Mouse (Mus musculus) monocyte, adult 2 months (primary cell): Measurements from ENCODE around the gene Crtam.

ENCODE experiments used
- DNase-seq, 2 experiments: peaks; one replicate each; pipeline ENCODE4 v3.0.0; 2022; ENCODE audit warnings: low spot score in 2 of 2, low read depth in 1 of 2

The Crtam gene

DNA sequence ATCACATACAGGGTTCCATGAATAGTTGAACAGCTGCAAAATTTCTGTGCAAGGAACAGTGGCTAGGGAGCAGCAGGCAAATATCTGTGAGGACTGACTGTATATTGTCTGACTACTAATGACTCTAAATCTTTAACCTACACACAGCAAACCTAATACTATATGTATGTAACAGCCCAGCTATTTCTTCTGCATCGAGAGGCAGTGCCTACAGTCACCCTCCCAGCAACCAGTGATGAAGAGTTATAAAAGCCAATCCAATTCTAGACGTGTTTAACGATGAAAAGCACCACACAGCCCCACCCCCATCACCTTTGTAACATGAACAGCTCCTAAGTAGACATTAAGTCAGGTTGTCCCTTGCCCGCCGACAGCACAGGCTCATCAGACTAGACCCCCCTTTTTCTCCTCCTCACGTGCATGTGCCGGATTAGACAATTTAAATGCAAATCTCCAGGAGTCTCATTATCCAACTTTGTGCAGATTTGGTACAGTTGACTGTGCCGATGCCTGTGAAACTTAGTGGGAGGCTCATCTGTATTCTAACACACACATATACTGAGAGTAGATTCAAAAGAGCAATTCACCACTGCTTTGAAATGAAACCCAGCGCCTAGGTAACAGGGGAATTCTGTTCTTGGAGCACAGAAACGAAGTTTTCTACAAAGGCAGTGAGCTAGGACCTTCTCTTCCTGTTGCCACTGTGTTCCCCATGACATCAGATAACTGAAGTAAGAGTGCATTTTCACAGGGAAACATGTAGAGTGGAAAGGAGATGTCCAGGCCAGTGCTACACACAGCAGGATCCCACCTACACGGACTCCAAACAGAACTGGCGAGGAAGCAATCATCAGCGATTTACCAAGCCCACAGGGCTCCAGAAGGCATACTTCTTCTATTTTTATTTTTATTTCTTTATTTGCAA is 7.3 kb upstream of the Crtam start:
- DNase-seq = no peak

DNA sequence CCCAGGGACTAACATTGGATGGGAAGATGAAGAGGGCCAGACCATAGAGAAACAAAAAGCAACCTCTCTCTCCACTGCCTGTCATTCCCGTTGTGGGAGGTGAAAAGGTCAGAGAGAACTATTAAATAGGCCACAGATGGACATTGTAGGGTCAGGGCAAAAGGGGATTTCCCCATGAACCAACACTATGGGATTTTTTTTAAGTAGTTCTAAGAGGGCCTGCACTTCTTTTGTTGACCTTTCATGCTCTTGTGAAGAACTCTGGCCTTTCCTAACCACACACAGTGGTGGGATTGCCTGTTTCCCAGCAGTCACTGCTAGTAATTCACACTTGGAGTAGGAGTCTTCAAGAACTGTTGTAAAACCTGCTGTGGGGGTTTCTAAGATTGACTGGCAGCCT is 3.4 kb upstream of the Crtam start:
- DNase-seq = no peak

DNA sequence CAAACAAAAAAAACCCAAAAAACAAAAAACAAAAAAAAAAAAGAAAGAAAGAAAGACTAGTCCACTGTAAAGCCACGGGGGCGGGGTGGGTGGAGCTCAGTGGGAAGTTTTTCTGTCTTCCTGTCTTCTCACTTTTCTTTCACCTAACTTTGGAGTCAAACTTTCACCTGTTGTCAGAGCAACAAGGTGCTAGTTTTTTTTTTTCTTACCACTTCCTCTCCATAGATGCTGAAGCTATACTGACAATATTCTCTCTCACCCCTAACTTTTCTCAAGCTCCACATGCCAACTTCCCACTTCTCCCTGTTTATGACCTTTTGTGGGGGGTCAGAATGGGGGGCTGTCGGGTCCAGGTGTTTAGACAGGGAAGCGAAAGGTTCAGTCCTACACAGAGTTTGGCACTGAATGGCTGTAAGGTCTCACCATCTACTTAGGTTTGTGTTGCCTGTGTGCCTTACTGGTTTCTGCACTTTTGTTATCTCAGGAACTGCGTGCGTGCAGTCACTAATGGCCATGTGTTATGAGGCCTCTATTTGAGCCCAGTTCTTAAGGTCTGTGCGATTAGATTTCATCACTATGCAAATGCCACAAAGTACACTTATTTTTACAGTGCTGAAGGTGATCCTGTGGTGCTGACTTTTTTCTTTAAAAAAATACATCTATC is 7.2 kb downstream of the Crtam start:
- DNase-seq = no peak

DNA sequence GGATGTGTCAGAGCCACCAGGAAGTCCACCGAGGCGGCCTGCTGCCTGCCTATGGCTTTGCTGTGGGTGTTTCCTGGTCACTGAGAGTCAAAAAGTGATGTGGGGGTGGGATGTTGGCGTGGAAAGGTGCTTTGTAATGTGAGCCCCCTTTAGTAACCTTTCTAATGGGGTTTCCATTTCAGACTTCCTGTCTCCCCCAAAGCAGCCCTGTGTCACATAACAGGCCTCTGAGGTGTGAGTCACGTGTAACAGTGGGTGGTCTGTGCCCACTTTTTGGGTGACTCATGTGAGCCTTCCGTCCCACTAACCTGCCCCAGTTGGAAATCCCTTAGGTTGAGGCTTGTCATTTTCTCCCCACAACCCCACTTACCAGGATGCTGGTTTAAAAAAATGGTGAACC is 10.4 kb downstream of the Crtam start:
- no peak for DNase-seq

DNA sequence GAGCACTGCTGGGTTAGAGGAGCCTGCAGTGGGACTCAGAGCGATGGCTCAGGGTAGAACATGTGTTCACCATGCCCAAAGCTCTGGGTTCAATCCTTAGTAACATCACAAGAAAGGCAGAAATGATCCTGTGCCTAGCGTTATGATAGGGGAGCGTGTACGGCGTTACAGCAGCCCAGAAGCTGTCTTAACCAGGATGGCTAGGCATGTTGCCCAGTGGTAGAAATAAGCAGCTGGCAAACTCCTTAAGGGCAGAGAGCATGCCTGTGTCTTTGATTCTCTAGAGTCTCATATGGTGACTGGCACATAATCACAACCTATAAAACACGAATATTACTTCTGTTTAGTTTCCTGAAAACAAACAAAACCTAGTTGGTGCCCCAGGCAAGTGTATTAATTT is 12.9 kb downstream of the Crtam start:
- no peak for DNase-seq

DNA sequence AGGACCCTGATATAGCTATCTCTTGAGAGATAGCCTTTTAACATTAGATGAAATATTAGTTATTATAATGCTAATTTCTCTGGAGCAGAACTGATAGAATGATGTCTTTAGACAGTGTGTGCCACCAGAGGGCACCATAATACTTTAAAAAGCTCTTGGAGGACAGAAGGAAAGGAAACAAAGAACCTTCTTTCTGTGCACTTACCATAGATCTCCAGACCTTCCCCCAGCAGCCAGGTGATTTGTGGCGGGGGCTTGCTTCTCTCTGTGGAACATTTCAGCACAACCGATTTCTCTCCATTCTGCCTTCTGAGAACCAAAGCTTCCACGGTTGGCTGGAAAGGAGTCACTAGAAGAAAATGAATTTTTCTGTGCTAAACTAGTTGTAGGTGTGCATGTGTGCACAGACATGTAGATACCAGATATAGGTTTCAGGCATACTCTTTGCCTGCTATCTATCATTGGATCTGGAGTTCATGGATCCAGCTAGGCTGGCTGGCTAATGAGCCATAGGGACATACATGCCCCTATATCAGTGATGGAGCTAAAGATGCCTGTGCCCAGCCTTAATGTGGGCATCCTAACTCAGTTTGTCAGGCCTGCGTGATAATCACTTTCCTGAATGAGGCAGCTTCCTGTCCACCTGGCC is 14.4 kb downstream of the Crtam start:
- no peak for DNase-seq

DNA sequence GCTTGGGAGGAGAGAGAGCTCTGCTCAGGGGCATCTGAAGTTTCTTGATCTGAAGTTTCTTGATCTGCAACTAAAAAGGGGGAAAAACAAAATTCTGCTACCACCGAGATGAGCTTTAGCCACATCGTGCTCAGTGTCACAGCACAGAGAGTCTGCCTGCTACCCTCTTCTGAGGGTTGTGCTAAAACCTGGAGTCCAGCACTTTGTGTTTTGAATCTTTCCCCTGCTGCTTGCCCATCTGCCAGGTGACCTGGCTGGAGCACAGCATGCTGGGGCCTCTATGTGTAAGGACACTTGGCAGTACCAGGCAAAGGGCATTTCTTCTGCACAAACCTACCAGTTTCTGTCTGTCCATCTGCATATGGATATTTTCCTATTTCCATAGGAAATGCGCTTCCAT is 20.1 kb downstream of the Crtam start:
- DNase-seq = no peak

DNA sequence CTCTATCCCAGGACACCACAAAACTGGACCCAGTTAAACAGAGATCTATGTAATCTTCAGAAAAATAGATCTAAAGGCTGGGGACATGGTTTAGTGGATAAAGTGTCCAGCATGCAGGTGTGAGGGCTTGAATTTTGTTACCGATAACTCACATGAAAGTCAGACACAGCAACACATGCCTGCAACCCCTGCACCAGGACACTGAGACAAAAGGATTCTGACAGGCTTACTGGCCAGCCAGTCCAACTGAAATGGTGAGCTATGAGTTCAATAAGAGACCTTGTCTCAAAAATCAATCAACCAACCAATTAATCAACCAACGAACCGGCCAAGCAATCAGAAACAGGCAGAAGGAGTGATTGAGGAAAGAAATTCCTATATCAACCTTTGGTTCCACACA is 20.7 kb downstream of the Crtam start:
- DNase-seq = no peak

DNA sequence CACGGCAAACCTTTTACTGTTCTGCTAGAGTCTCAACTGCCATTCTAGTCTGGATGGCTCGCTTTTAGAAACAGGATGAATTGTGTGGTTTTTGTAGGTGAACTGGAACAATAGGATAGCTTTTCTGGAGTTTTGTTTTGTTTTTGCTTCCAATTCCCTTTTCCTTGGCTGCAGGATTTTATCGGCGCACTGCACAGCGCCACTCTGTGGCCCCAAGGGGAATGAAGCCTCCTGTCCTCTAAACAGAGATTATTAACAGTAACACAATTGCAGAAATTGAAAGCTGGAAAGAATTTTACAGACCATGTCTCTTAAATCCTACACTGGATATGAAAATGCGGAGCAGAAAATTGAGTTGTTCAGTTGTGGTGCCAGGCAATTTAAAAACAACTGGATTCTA is 21.9 kb downstream of the Crtam start:
- no peak for DNase-seq

DNA sequence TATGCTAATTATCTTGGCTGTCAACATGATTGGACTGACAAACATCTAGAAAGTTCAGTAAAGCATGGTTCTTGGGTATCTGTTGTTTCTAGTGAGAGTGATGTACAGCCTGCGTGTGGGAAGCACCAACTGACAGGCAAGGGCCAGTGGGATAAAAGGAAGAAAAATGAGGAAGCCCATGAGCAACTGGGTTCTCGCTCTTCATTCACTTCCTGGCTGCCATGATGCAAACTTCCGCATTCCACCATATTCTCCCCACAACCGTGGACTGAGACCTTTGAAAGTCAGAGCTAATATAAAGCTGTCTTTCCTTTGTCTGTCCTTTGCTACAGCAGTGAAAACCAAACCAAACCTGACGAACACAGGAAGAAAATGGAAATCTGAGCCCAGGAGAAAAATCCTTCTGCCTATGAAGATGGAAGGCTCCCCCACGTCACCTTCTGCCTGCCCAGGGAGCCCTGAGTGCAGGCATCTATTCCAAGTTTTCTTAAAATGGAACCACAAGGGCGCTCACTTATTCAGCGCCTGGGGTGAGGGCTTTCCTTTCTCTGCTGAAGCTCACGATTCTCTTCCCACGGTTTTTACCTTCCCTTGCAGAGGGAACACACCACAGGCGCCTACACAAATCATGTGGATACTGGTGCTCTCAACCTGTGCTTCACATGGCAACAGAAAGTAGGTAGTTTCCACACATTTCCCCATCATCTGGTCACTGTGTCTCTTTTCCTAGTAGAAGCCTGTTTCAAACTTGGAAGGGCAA is 30.2 kb downstream of the Crtam start:
- no peak for DNase-seq

DNA sequence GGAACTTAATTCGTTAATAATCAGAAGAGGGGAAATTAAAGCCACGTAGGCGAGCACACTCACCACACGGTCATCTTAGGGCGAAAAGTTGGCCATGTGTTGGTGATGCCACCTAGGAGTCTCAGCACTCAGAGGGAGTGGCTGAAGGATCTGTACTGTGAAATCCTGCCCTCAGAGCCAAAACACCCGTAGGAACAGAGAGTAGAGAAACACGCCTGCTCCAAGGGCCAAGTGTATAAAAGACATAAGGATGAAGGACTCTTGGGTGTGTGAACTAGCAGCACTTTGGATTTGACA is 40.1 kb downstream of the Crtam start:
- no peak for DNase-seq

DNA sequence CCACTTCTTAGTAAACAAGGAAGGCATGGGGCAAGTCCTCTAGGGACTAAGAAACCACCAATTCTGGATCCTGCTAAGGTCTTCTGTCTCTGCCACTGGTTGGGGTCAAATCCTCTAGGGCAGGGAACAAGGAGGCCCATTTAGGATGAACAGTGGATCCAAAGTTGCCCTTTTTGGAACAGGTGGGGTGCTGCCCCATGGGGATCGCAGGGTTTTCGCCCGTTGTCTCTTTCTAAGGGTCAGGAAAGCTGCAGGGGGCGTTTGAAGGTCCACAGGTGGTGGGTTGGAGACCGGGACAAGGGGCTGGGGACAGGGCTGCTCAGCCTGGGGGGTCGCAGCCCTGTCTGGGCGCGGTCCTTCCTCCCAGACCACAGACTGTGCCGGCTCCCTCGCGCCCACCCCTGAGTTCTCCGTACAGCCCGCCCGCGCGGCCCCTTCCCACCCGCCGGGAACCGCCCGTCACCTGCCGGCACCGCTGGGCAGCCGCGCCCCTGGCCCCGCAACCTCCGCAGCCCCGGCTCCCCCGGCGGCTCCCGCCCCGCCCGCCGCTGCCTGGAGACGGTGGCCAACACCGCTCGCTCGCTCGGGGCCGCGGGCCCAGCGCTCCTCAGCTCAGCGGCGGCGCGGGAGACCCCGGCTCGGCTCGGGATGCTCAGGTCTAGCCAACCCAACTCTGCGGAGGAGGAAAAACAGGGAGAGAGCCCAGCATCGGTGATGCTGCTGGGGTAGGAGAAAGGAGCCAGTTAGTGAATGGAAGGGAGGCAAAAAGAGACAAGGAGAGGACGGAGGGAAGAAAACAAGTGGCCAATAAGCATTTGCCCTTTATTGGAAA is 40.6 kb downstream of the Crtam start, which contains the start of gene Jhy:
TSS of gene Jhy (minus strand) at position 533 of the 832 bp plus-strand sequence.
- DNase-seq = no peak

DNA sequence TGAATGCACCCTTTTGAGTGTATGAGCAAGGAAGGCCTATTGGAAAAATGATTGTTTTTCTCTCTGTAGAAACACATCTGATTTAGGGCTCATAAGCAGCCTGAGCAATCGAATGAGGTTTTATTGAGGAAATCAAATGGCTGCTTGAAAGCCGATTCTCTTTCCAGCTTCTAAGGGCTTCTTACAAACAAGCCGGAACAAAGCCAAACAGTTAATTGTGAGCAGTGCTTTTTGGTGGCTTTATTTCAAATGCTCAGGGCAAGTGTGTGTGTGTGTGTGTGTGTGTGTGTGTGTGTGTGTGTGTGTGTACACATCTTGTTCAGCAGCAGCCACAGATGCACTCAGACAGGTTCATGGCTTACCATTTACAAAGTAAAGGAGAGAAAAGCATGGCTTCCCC is 43.0 kb downstream of the Crtam start:
- no peak for DNase-seq

DNA sequence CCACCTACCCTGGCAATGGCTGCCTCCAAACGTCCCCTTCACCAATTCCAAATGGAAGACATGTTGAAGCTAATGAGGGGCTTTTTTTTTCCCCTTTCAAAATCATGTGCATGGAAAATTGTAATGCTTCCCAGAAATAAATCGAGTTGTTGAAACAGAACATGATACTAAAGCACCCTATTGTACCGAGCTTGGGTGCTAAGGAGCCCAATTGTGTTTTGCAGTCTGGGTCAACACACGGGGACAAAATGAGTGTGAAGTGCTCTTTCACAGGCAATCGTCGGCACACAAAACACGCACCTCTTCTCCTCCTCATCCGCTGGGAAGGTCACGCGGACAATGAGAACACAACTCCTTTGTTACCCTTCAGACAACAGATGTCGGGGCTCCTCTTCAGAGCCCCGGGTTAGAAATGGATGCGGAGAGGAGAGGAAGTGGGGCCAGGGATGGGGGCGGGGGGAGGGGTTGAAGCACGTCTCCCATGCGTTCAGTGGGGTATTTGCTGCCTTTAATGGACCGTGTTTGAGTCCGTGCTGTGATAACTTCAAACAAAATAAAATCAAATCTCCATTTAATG is 55.3 kb downstream of the Crtam start:
- no peak for DNase-seq

DNA sequence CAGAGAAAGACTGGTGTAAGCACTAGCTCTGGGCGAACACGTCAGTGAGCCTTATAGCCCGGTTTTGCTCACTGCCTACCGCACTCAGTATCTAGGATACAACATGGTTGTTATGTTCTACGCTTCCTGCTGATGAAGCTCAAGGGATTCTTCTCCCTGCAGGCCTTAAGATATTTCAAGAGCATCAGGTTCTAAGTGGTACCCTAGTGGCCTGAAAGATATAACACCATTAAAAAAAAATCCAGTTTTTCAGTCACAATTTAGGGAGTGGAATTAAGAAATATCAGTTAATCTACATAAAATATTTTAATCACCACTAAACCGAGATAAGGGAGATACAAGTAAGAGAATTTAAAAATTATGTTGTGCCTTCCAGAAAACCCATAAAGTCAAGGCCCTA is 56.0 kb downstream of the Crtam start:
- DNase-seq = no peak

DNA sequence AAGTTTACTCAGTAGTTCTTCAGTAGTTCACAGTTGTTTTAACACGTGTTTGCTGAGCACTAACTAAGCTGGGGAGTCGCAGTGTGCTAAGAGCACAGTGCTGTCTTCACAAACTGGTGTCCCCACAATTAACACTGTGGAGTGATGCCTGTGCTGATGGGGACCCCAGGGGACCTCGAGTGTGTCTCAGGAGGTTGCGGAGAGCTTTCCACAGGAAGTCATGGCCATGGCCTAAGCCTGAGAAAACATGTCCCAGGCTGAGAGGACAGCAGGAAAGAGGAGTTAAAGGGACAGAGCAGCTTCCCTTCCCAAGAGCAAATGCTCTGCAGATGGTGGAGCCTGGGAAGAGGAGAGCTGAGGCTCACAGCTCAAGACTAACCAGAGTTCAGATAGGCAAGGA is 57.3 kb downstream of the Crtam start:
- no peak for DNase-seq

DNA sequence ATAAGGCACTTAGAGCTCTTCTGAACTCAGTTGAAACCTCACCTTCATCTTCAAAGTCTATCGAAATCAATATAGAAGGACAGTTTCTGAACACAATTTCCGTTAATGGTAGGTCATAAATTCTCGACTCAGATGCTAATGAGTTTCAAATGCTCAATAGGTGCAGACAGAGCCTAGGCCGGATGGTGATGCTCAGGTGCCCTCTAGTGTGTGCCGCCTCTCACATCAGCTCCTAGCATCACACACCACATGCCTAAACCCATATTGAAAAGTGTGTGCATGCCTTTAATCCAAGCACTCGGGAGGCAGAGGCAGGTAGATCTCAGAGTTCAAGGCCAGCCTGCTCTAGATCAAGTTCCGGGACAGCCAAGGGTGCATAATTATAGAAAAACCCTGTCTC is 67.0 kb downstream of the Crtam start:
- no peak for DNase-seq

DNA sequence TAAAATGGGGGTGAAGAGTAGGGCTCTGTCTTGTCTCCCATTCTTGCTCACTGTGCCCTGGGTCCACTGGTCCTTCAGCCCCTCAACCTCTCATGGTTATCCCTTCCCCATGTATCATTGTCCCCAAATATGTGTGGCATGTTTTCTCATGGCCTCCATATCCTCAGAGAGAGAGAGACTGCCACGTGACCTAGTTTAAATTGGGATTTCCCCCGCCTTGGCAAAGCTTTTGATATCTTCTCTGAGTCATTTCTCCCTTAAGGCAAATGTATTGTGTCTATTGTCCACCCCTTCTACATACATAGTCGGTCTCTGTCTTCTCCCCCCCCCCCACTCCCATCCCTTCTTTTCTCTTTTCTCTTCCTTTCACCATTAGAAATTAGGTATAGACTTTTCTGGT is 71.1 kb downstream of the Crtam start:
- DNase-seq = no peak

DNA sequence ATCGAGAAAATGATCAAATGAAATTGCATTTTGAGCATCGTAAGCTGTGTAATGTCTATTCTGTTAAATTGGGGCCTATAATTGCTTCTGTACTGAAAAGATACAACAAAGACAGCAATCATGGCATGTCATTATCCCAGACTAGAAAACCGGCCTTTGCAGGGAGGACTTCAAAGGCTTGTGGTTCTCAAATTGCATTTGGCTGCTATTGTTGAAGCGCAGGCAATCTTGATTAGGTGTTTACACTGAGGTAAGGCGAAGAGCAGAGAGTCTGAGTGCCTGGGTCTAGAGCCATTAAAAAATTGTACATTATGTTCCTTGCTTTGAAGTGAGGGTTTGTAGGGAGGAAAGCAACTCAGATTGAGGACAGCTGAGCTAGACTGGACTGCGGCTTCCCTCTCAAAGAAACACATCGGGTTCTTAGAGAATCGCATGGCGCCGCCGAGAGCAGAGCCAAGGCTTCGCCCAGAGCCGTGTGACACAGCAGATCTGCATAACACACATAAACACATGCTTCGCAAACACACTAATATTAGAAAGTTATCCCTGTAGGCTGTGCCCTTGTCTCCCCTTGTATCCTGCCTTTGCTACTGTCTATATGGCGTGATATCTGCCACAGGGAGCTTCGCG is 77.0 kb downstream of the Crtam start:
- no peak for DNase-seq
